Mouse (Mus musculus): ENCODE measurements at regions not wholly inside any gene's neighbourhood (a gene's known extent, or its start where the extent isn't known, plus 50 kb on each side); places are given as distances from the start of the nearest gene placed in this dataset.
A peak's percentile ranks its signal among the peaks of the same experiment; 100 is the strongest.

DNA sequence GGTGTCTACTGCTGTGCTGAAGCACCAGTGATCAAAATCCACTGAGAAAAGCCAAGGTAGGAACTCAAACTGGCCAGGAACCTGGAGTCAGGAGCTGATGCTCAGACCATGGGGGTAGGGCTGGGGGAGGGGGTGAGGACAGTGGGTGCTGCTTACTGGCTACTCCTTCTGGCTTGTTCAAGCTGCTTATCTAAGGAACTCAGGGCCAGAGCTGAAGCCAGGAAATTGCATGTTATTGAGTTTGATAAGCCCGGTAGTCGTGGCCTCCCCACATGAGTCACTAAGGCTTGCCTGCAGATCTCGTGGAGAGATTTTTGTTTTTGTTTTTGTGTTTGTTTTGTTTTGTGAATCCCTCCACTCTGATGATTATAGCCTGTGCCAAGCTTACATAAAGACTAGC lies 65.9 kb downstream of the Tmem215 start:
- DNase-seq (ENCODE audit: low spot score) = no peak
- Histone ChIP-seq H3K9ac (ENCODE audit: low read depth, low read length) (no peak overlapping the region), H3K9me3 (ENCODE audit: control insufficient read depth, low read length) (no peaks in the 10 kb centered on the region), H3K4me3 (ENCODE audit: low read depth, low read length) (no peak overlapping the region), H3K4me2 (no peak overlapping the region), H3K27me3 (replicated peaks; ENCODE audit: control insufficient read depth, insufficient read depth, low read length) (no peaks in the 10 kb centered on the region), H3K4me1 (replicated peaks; ENCODE audit: control insufficient read depth, insufficient read depth, low read length) (peaks cover 8% of the 10 kb centered on the region; the same call in 1 of the 2 replicates), H3K36me3 (ENCODE audit: control insufficient read depth, insufficient read depth, low read length) (no peaks in the 10 kb centered on the region), H3K27ac (ENCODE audit: low read depth, low read length) (no peak overlapping the region)
- ATAC-seq (replicated peaks; ENCODE audit: low FRiP score) = peak; percentile 79
- WGBS = 24% methylated on average over 3 of the region's 3 CpGs

- H3K4me1 ChIP-seq (replicated peaks; ENCODE audit: control insufficient read depth, insufficient read depth, low read length) = peaks cover under 1% of the 10 kb centered on the region; the same call in 1 of the 2 replicates
- no peaks in the 10 kb centered on the region for H3K27me3 ChIP-seq (replicated peaks; ENCODE audit: control insufficient read depth, insufficient read depth, low read length)
- H3K36me3 ChIP-seq (ENCODE audit: control insufficient read depth, insufficient read depth, low read length) = no peaks in the 10 kb centered on the region
- H3K27ac ChIP-seq (ENCODE audit: low read depth, low read length) = no peak overlapping the region
- no peak overlapping the region for H3K4me2 ChIP-seq
- H3K9me3 ChIP-seq (ENCODE audit: control insufficient read depth, low read length) = peaks cover 2% of the 10 kb centered on the region; the same call in 1 of the 2 replicates
- WGBS = 76% methylated on average over 8 of the region's 8 CpGs
- no peak for ATAC-seq (replicated peaks; ENCODE audit: low FRiP score)
- H3K9ac ChIP-seq (ENCODE audit: low read depth, low read length) = no peak overlapping the region
- DNase-seq (ENCODE audit: low spot score) = no peak
- no peak overlapping the region for H3K4me3 ChIP-seq (ENCODE audit: low read depth, low read length)
Observed at GRCm38 (mm10) chr4:40543085-40544048, 71.4 kb downstream of the Tmem215 start.

GRCm38 (mm10) chr4:40544056-40544455 lies 72.1 kb downstream of the Tmem215 start:
- Histone ChIP-seq H3K27ac (ENCODE audit: low read depth, low read length) (no peak overlapping the region), H3K9me3 (ENCODE audit: control insufficient read depth, low read length) (peaks cover 2% of the 10 kb centered on the region; the same call in 1 of the 2 replicates), H3K36me3 (ENCODE audit: control insufficient read depth, insufficient read depth, low read length) (no peaks in the 10 kb centered on the region), H3K27me3 (replicated peaks; ENCODE audit: control insufficient read depth, insufficient read depth, low read length) (no peaks in the 10 kb centered on the region), H3K4me1 (replicated peaks; ENCODE audit: control insufficient read depth, insufficient read depth, low read length) (no peaks in the 10 kb centered on the region), H3K4me2 (no peak overlapping the region), H3K9ac (ENCODE audit: low read depth, low read length) (no peak overlapping the region), H3K4me3 (ENCODE audit: low read depth, low read length) (no peak overlapping the region)
- no peak for DNase-seq (ENCODE audit: low spot score)
- 55% methylated on average over 4 of the region's 4 CpGs for WGBS
- ATAC-seq (replicated peaks; ENCODE audit: low FRiP score) = no peak

GRCm38 (mm10) chr4:40544806-40545205 lies 72.8 kb downstream of the Tmem215 start:
- H3K4me3 ChIP-seq (ENCODE audit: low read depth, low read length) = no peak overlapping the region
- DNase-seq (ENCODE audit: low spot score) = no peak
- H3K9ac ChIP-seq (ENCODE audit: low read depth, low read length) = no peak overlapping the region
- no peaks in the 10 kb centered on the region for H3K36me3 ChIP-seq (ENCODE audit: control insufficient read depth, insufficient read depth, low read length)
- no peak overlapping the region for H3K4me2 ChIP-seq
- H3K27ac ChIP-seq (ENCODE audit: low read depth, low read length) = no peak overlapping the region
- H3K4me1 ChIP-seq (replicated peaks; ENCODE audit: control insufficient read depth, insufficient read depth, low read length) = no peaks in the 10 kb centered on the region
- H3K27me3 ChIP-seq (replicated peaks; ENCODE audit: control insufficient read depth, insufficient read depth, low read length) = no peaks in the 10 kb centered on the region
- H3K9me3 ChIP-seq (ENCODE audit: control insufficient read depth, low read length) = peaks cover 2% of the 10 kb centered on the region; the same call in 1 of the 2 replicates
- ATAC-seq (replicated peaks; ENCODE audit: low FRiP score) = no peak

DNA sequence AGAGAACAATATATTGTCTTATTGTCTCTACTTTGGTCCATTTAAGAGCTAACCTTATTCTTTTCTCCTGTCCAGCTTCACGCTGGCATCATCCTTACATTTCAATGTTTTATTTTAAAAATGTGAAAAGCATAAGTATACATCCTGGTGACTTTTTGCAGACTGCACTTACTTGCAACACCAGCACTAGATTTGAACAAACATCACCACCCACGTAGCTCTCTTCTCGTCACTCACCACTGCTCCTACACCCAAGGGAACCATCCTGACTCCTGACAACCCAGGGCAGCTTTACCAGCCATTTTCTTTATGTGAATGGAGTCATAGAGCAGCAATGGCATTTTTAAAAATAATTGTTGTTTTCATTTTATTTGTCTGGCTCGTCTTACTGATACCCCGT lies 73.7 kb downstream of the Tmem215 start:
- DNase-seq (ENCODE audit: low spot score) (no peak), ATAC-seq (replicated peaks; ENCODE audit: low FRiP score) (no peak)
- Histone ChIP-seq H3K36me3 (ENCODE audit: control insufficient read depth, insufficient read depth, low read length) (no peaks in the 10 kb centered on the region), H3K4me3 (ENCODE audit: low read depth, low read length) (no peak overlapping the region), H3K27me3 (replicated peaks; ENCODE audit: control insufficient read depth, insufficient read depth, low read length) (no peaks in the 10 kb centered on the region), H3K9ac (ENCODE audit: low read depth, low read length) (no peak overlapping the region), H3K27ac (ENCODE audit: low read depth, low read length) (no peak overlapping the region), H3K4me2 (no peak overlapping the region), H3K4me1 (replicated peaks; ENCODE audit: control insufficient read depth, insufficient read depth, low read length) (no peaks in the 10 kb centered on the region), H3K9me3 (ENCODE audit: control insufficient read depth, low read length) (peaks cover 2% of the 10 kb centered on the region; the same call in 1 of the 2 replicates)
- 69% methylated on average over 5 of the region's 5 CpGs for WGBS

DNA sequence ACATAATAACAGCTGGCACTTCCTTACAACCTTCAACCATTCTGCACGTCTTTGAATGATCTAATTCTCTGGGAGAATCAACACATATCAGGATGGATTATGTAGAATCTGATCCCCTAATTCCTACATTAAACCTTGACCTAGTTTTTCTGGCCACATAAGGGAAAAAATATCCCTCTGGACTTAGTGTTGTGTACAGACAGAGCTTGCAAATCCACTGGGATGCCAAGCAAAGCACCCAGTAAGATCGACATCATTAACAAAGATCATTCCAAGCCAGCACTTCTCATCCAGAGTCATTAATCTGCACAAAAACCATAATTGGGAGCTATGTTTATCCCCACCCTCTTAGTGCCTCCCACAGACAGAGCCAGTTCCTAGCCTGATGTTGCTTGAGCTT lies 87.8 kb downstream of the Tmem215 start:
- WGBS = 71% methylated on average over 2 of the region's 2 CpGs
- Histone ChIP-seq H3K4me3 (ENCODE audit: low read depth, low read length) (no peak overlapping the region), H3K27ac (ENCODE audit: low read depth, low read length) (no peak overlapping the region), H3K4me2 (no peak overlapping the region), H3K9me3 (ENCODE audit: control insufficient read depth, low read length) (no peaks in the 10 kb centered on the region), H3K36me3 (ENCODE audit: control insufficient read depth, insufficient read depth, low read length) (no peaks in the 10 kb centered on the region), H3K9ac (ENCODE audit: low read depth, low read length) (no peak overlapping the region), H3K4me1 (replicated peaks; ENCODE audit: control insufficient read depth, insufficient read depth, low read length) (no peaks in the 10 kb centered on the region), H3K27me3 (replicated peaks; ENCODE audit: control insufficient read depth, insufficient read depth, low read length) (no peaks in the 10 kb centered on the region)
- ATAC-seq (replicated peaks; ENCODE audit: low FRiP score) = no peak
- DNase-seq (ENCODE audit: low spot score) = no peak

DNA sequence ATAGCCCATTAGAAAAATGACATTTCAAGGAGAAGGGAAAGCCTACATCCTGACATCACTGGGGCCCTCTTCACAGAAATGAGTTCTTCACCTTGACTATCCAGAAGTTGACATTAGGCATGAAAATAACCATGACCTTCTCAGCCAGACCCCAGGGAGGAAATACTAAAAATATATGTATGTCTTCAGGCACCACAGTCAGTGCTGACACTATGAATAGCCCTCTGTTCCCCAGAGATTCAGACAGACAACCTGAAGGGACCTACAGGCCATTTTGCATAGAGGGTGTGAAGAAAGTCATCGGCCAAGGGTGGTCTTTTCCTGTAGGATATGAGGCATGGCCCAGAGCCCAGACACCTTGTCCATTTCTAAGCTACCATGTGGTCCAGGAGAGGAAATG lies 101.3 kb downstream of the Tmem215 start:
- Histone ChIP-seq H3K27ac (ENCODE audit: low read depth, low read length) (no peak overlapping the region), H3K4me3 (ENCODE audit: low read depth, low read length) (no peak overlapping the region), H3K27me3 (replicated peaks; ENCODE audit: control insufficient read depth, insufficient read depth, low read length) (no peaks in the 10 kb centered on the region), H3K9me3 (ENCODE audit: control insufficient read depth, low read length) (no peaks in the 10 kb centered on the region), H3K4me2 (no peak overlapping the region), H3K4me1 (replicated peaks; ENCODE audit: control insufficient read depth, insufficient read depth, low read length) (no peaks in the 10 kb centered on the region), H3K36me3 (ENCODE audit: control insufficient read depth, insufficient read depth, low read length) (no peaks in the 10 kb centered on the region), H3K9ac (ENCODE audit: low read depth, low read length) (no peak overlapping the region)
- ATAC-seq (replicated peaks; ENCODE audit: low FRiP score) = no peak
- DNase-seq (ENCODE audit: low spot score) = no peak
- WGBS = 65% methylated on average over 1 of the region's 1 CpGs

GRCm38 (mm10) chr4:40575951-40576350 lies 104.0 kb downstream of the Tmem215 start:
- H3K9ac ChIP-seq (ENCODE audit: low read depth, low read length) = no peak overlapping the region
- no peak for DNase-seq (ENCODE audit: low spot score)
- WGBS = 77% methylated on average over 1 of the region's 1 CpGs
- no peaks in the 10 kb centered on the region for H3K36me3 ChIP-seq (ENCODE audit: control insufficient read depth, insufficient read depth, low read length)
- H3K4me1 ChIP-seq (replicated peaks; ENCODE audit: control insufficient read depth, insufficient read depth, low read length) = no peaks in the 10 kb centered on the region
- ATAC-seq (replicated peaks; ENCODE audit: low FRiP score) = no peak
- no peaks in the 10 kb centered on the region for H3K9me3 ChIP-seq (ENCODE audit: control insufficient read depth, low read length)
- H3K4me3 ChIP-seq (ENCODE audit: low read depth, low read length) = no peak overlapping the region
- H3K27ac ChIP-seq (ENCODE audit: low read depth, low read length) = no peak overlapping the region
- no peaks in the 10 kb centered on the region for H3K27me3 ChIP-seq (replicated peaks; ENCODE audit: control insufficient read depth, insufficient read depth, low read length)
- no peak overlapping the region for H3K4me2 ChIP-seq

- 83% methylated on average over 6 of the region's 6 CpGs for WGBS
- H3K36me3 ChIP-seq (ENCODE audit: control insufficient read depth, insufficient read depth, low read length) = no peaks in the 10 kb centered on the region
- H3K27me3 ChIP-seq (replicated peaks; ENCODE audit: control insufficient read depth, insufficient read depth, low read length) = no peaks in the 10 kb centered on the region
- no peak overlapping the region for H3K27ac ChIP-seq (ENCODE audit: low read depth, low read length)
- no peak overlapping the region for H3K9ac ChIP-seq (ENCODE audit: low read depth, low read length)
- H3K4me3 ChIP-seq (ENCODE audit: low read depth, low read length) = no peak overlapping the region
- no peaks in the 10 kb centered on the region for H3K4me1 ChIP-seq (replicated peaks; ENCODE audit: control insufficient read depth, insufficient read depth, low read length)
- ATAC-seq (replicated peaks; ENCODE audit: low FRiP score) (no peak), DNase-seq (ENCODE audit: low spot score) (no peak)
- H3K4me2 ChIP-seq = no peak overlapping the region
- no peaks in the 10 kb centered on the region for H3K9me3 ChIP-seq (ENCODE audit: control insufficient read depth, low read length)
Observed at GRCm38 (mm10) chr4:40584436-40584835, 112.5 kb downstream of the Tmem215 start.

Measured in liver, embryonic 11.5 days (tissue).